Mouse (Mus musculus): ENCODE data around the gene Kpna2.
"Not testable (repeated sequence)": the region's sequence is repeated elsewhere in the genome, so short reads cannot be mapped to it uniquely, and the experiment has no call there.

Gene Kpna2

DNA sequence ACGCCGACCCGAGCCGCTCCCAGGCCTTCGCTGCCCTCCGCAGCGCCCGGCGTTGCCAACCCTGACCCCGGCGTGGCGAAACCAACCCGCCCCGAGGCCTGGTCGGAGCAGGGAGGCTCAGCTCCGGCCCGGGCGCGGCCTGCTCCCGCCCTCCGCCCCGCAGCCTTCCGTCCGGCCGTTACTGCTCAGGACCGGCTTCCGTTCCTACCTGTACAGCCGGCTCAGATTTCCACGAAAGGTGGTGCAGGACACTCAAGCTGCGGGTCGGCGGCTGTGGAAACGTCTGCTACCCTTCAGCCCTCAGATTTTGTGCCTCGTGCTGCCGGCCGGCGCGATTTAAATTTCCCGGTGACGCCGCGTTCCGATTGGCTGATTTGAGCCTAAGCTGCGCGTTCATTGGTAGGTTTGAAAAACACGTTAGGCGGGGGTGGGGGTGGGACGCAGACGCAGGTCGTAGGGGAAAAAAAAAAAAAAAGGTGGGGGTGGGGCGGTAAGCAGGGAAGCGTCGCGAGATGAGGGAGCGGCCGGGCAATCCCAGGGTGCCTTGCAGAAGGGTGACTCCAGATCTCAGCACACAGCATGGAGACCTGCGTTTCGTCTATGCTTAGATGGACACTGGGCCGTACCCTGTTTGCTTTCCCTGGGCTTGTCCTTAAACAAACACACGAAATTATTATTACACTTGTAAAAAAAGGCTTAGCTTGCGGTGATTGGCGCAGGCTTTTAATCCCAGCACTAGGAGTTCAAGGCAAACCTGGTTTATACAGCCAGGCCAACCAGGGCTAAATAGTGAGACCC, at the start of gene Kpna2:
Kpna2 (minus strand) TSS at position 391 of the 798 bp plus-strand sequence.
- peak; percentile 94 to 95 for DNase-seq

DNA sequence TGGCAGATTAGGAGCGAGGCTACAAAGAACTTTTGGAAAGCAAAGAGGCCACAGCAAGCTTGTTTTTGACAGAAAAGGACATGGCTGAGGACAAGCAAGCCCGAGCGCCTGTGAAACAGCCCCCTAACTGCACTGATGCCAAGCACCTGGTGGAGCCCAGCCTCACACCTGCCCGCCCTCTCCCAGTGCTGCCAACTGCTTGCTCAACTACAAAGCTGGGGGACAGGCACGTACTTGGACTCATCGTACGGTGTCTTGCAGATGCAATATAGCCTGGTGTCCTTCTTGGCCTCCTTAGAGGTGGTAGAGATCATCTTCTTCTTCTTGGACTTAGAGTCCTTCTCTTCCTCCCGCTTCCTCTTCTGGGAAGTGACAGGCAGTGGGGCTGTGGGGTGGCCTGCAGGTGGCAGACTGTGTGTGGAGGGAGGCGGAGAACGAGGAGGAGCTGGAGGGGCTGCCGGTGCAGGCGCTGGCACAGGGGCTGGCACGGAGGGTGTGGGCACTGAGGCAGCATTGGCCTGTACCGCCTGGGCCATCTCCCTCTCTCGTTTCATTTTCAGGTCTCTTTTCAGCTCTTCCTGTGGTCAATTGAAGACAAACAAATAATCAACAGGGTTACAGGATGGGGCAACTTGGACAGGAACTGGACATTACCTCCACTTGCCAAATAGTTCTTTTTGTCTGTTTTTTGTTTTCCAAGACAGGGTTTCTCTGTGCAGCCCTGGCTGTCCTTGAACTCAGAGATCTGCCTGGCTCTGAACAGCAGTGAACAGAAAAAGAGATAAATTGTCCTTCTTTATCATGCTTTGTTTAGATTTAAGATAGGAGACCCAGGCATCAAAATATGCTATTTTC, 47.7 kb upstream of the Kpna2 start:
- DNase-seq, result peak in 1 of 2 experiments; percentile 33

- DNase-seq, result no peak
These were observed 46.2 kb upstream of the Kpna2 start for GRCm38 (mm10) chr11:107045546-107045945.

DNA sequence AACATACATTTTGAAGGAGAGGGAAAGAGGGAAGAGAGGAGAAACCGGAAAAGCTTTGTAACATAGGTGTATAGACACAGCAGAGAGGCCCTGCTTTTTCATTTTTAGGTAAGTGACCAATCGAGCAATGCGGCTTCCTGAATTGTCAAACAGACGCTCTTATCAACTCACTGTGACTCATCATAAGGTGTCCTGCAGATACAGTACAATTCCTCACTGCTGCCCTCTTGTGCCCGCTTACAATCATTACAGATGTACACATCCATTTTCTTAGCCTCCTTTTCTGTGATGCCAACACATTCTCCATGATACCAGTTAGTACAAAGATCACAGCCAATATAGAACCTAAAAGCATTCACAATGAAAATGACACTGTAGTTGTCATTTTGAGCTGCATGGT, 45.0 kb upstream of the Kpna2 start:
- peak; percentile 85 to 87 for DNase-seq

DNA sequence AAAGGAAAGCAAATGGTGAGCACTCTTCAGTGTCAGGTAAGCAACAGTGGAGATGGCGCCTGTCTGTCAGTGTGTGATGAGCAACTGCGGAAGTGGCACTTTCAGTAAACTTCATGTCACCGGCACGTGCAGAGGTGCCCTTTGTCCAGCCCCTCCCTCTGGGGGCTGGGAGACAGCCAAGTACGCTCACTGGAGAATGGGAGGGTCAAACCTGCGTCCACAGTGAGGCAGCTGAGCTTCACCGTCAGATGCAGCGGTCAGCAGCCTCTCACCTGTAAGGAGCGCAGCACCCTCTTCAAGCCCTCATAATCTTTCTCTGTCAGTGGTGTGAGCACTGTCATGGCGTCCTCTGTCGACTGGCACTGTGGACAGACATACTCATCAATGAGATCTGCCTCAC, 44.0 kb upstream of the Kpna2 start:
- no peak for DNase-seq

- no peak for DNase-seq
These were observed 42.1 kb upstream of the Kpna2 start for GRCm38 (mm10) chr11:107041396-107041795.

DNA sequence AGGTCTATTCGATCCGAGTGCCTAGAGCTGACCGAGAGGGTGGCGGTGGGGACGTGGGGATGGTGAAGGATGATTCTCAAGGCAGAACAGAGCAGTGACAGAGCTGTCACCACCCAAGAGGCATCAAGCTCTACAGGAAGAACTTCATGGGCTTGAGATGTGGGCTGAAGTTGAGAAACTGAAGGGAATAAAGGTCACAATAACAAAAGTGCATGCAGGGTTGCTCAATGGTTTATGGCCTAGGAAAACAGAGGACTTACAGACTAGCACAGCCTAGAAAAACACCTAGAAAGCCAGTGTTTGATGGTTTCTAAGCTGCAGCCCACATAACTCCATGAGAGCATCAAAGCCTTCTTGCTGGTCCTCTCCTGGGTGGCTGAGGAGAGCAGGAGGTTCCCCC, 40.1 kb upstream of the Kpna2 start:
- no peak for DNase-seq

DNA sequence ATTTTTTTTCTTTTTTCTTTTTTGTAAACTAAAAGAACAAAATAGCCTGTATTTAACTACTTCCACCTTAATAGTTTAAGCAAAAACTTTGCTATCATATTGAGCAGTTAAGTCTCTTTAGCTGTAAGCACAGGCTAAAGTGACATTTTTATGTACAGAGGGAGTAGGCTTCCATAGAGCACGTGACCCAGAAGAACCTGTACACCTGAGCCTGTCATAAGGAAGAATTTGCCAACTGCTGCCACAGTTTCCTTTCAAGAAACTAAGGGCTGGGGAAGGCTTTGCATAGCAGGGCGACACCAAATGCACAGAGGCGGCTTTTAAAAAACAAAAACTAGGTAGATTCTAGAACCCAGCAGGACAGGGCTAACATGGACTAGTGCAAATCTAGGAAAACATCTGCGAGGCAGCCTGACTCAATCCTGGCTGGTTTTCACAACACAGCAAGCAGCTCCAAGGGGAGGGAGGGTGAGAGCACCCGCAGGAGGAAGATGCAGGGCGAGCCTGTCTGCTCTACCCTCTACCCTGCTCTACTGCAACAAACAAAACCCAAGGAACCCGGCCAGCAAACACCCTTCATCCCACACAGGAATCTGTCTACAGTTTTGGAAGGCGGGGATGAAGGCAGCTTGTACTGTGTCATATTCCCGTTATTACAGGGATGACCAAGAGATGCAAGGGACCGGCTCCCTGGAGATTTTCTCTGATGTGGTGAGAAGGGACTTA, 34.9 kb upstream of the Kpna2 start:
- DNase-seq, result no peak

- peak in 1 of 2 experiments; percentile 30 for DNase-seq
These were observed 32.3 kb upstream of the Kpna2 start for GRCm38 (mm10) chr11:107031635-107032034.

DNA sequence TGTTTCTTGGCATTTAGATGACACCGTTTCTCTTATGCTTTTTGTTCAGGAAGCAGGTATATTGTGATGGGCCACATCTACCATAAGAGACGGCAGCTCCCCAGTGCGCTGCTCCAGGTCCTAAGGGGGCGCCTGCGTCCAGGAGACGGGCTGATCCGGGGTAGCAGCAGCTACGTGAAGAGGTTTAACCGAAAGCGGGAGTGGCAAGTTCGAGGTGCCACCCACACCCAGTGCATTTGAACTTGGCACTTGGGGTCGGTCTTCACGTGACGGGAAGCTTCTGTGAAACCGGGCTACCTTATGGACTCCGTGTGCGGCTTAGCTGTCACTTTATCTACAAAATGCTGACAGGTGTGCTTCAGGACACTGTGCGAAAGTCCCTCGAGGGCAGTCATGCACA, 30.2 kb upstream of the Kpna2 start:
- DNase-seq, result peak in 1 of 2 experiments; percentile 24

GRCm38 (mm10) chr11:107028754-107029153, 29.4 kb upstream of the Kpna2 start:
- no peak for DNase-seq

GRCm38 (mm10) chr11:107028275-107028618, 28.9 kb upstream of the Kpna2 start:
- no peak for DNase-seq

GRCm38 (mm10) chr11:107027431-107028274, 28.3 kb upstream of the Kpna2 start:
- DNase-seq, result peak; percentile 93 to 95

DNA sequence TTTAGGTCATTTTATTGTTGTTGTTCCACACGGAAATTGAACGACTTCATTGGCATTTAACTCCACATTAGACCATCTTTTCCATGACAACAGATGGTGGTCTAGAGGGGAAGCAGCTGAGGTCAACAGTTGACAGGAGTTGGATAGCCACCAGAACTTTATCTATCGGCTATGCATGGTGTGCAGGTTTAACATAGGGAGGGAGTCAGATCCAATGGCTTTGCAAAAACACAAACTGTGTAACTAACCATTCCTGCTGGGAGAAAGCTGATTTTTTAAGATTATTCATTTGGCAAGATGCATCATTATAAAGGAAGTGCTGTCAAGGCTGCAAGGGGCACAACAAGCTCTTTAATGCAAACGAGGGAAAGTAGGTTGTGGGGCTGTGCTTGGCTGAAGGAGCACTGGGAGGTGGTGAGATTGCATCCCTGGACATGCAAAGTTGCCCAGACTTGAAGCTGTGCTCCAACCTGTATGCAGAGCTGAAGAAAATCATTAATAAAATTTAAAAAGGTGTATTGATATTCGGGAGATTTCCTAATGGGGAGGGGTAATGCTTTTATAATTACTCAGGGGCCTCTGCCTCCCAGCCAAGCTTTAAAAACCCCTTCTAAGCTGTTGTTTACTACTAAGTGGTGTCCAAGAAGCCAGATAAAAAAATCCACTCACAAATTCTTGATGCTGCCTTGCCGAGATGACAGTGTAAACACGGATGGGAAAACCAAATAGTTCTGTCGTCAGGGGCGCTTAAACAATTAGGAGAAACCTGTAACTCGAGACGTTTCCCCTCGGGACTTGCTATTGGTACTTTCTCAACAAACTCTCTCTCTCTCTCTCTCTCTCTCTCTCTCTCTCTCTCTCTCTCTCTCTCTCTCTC, 27.5 kb upstream of the Kpna2 start:
- DNase-seq, result peak; percentile 54 to 70

DNA sequence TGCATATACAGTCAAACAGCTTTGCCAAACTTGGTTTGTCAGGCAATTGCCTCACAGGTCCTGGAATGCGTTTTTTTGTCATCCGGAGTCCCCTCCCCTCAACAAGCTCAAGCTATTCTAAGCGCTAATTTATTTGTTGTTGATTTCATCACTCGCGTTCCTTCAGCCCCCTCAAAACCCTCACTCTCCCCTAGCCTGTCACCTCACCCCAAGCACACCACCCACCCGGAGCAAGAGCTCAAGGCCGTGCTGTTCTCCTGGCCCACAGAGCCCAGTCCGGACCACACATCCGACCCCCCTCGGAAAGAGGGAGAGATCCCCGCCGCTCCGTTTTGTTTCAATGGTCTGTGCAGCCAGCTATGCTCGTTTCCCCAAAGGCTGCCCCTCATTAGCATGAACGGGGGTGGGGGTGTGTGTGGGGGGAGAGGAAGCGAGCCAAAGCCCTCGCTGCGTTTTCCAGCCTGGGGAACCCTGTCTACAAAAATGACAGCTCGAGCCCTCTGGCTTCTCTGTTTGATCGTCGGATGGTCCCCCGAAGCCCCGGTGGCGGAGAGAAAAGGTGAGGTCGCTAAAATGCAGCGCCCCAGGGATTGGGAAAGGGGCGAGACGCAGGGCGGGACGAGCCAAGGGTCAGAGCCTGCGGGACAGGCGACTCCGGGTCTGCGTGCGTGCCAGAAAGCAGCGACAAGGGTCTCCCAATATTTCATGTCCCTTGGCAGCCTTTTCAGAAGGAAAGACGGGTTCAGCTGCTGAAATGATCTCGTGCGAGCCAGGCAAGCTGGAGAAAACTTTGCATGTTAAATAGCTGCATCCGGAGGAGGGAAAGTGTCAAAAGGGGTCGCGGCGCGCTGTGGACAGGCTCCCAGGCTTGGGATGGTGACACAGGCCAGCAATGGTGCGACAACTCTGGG, 26.3 kb upstream of the Kpna2 start, which contains the start of gene 1810010H24Rik:
1810010H24Rik (plus strand) TSS at position 271 of the 911 bp plus-strand sequence.
- peak; percentile 61 to 69 for DNase-seq

DNA sequence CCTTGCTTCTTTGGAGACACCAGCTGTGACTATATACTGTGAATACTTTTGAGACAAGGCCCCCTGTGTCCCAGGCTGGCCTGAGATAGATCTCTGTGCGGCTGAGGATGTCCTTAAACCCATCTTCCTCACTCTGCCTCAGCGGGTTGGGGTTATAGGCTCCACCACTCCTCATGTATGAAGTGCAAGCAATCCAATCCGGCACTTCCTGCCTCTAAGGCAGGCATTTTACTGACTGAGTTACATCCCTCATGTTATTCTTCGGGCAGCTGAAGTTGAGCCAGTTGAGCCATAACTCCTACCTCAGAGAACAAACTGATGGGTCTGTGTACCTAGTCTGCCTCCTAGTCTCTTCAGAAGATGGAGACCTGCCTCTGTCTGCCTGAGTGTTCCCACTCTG, 25.1 kb upstream of the Kpna2 start:
- DNase-seq, result no peak

- no peak for DNase-seq
These were observed 22.8 kb upstream of the Kpna2 start for GRCm38 (mm10) chr11:107022050-107022683.

- DNase-seq, result not testable (repeated sequence)
These were observed 20.4 kb upstream of the Kpna2 start for GRCm38 (mm10) chr11:107019722-107020121.

GRCm38 (mm10) chr11:107019318-107019717, 20.0 kb upstream of the Kpna2 start:
- no peak for DNase-seq

Measured in cerebellum, postnatal 10 days (tissue).